Mouse (Mus musculus) thymus, adult 2 months (tissue): ENCODE measurements around the gene Tex50. TPM values are rescaled to one million over a fixed set of nuclear protein-coding genes. Genes with fewer than 3 reads are reported as not detected.
A peak's percentile ranks its signal among the peaks of the same experiment; 100 is the strongest.
"Not testable (repeated sequence)": the region's sequence is repeated elsewhere in the genome, so short reads cannot be mapped to it uniquely, and the experiment has no call there.

Source experiments
- DNase-seq: peaks from one replicate; pipeline ENCODE4 v3.0.0; 2021
- H3K27ac ChIP-seq: fragments of 200-500 bp; 2 replicates; pipeline ENCODE4 v1.5.1; 2012; ENCODE audit warnings: low read length, control low read depth; ENCODE audit not compliant: control insufficient read depth, insufficient read depth
- H3K27me3 ChIP-seq: fragments of 200-500 bp; 2 replicates; pipeline ENCODE4 v1.6.1; 2012; ENCODE audit warnings: mild to moderate bottlenecking, low read length, moderate library complexity, mixed read lengths; ENCODE audit not compliant: control insufficient read depth, insufficient read depth
- H3K36me3 ChIP-seq: fragments of 200-500 bp; 2 replicates; pipeline ENCODE4 v1.6.1; 2012; ENCODE audit warnings: mild to moderate bottlenecking, low read length, moderate library complexity; ENCODE audit not compliant: control insufficient read depth, insufficient read depth
- H3K4me1 ChIP-seq: fragments of 200-500 bp; replicated peaks from 2 replicates; pipeline ENCODE4 v1.6.1; 2012; ENCODE audit warnings: low read length; ENCODE audit not compliant: control insufficient read depth, insufficient read depth
- H3K4me3 ChIP-seq: fragments of 200-500 bp; 2 replicates; pipeline ENCODE4 v1.5.1; 2012; ENCODE audit warnings: mild to moderate bottlenecking, low read length, control low read depth, moderate library complexity; ENCODE audit not compliant: control insufficient read depth, insufficient read depth
- CTCF ChIP-seq: fragments of 200-500 bp; IDR thresholded peaks from 2 replicates; pipeline ENCODE4 v1.5.1; 2012; ENCODE audit warnings: mild to moderate bottlenecking, control low read depth, low read length, moderate library complexity, borderline replicate concordance; ENCODE audit not compliant: control insufficient read depth, poor library complexity, insufficient read depth; ENCODE audit errors: extremely low read depth
- POLR2A ChIP-seq: fragments of 200-500 bp; IDR thresholded peaks from 2 replicates; pipeline ENCODE4 v1.6.1; 2012; ENCODE audit warnings: mild to moderate bottlenecking, low read length, control low read depth, moderate library complexity; ENCODE audit not compliant: control insufficient read depth, poor library complexity, insufficient read depth; ENCODE audit errors: extremely low read depth
- WGBS: fragments of 180-500 bp; shearing (Covaris S2); methylation state at CpG from one replicate; pipeline ENCODE4 v1.1.7; 2018; 5-methylcytosine and 5-hydroxymethylcytosine counted together
- polyA plus RNA-seq: library from polyadenylated mRNA; depleted of rRNA; stranded (reverse); fragments of >200 nt; gene quantifications from 2 replicates; pipeline ENCODE4 v1.2.3, GENCODE M21; 2012

The Tex50 gene
- polyA plus RNA-seq, 1 experiment = not detected

- no peaks in the 10 kb centered on the region for H3K27me3 ChIP-seq
- no peaks in the 10 kb centered on the region for H3K4me1 ChIP-seq
- 87% methylated on average over 9 of the region's 9 CpGs for WGBS
- DNase-seq = no peak
- TF ChIP-seq CTCF (no peak), POLR2A (no peak)
- no peaks in the 10 kb centered on the region for H3K36me3 ChIP-seq
- no peak overlapping the region for H3K27ac ChIP-seq
- no peak overlapping the region for H3K4me3 ChIP-seq
These were observed 23.3 kb upstream of the Tex50 start for GRCm38 (mm10) chr1:161182386-161182785.

DNA sequence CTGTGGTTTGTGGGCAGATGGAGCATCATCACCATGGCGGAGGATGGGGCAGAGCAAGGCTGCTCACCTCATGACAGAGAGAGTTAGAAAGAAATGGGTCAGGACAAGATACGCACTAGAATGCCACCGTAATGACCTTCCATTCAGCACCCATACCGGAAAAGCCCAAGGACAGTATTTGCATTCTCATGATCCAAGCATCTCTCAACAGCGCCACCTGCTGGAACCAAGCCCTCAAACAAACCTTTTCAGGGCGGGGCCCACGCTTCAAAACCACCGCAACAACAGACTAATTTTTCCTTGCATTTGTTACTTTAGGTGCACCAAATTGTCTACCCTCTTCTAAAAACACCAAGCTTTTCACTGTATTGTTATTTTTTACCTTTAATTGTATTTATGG is 21.6 kb upstream of the Tex50 start:
- no peak for TF ChIP-seq POLR2A
- peak; percentile 65; the same call in 1 of the 2 replicates for TF ChIP-seq CTCF
- Histone ChIP-seq H3K4me3 (no peak overlapping the region), H3K27ac (no peak overlapping the region), H3K4me1 (no peaks in the 10 kb centered on the region), H3K27me3 (no peaks in the 10 kb centered on the region), H3K36me3 (no peaks in the 10 kb centered on the region)
- peak; percentile 69 for DNase-seq
- WGBS = 64% methylated on average over 8 of the region's 8 CpGs

DNA sequence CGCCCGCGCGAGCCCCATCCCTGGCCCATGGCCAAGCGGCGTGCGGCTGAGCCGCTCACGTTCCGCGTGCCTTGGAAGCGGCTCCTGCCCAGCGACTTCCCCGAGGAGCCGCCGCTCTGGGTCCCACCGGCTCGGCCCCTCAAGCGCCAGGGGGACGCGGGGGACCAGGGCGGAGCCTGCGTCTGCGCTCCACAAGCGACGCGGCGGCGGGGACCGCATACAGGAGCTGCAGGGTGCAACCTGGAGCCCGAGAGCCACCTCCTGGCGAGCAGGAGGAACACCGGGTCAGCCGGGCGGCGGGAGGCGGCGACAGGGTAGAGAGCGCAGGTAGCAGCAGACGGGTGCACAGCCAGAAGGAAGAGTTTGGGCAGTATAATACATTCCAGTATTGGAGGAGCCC is 11.5 kb upstream of the Tex50 start:
- peak overlapping the region; percentile 39 for H3K4me3 ChIP-seq
- H3K36me3 ChIP-seq = no peaks in the 10 kb centered on the region
- no peak overlapping the region for H3K27ac ChIP-seq
- no peaks in the 10 kb centered on the region for H3K27me3 ChIP-seq
- no peaks in the 10 kb centered on the region for H3K4me1 ChIP-seq
- 4% methylated on average over 40 of the region's 40 CpGs for WGBS
- TF ChIP-seq POLR2A (no peak), CTCF (peak; percentile 87)
- peak; percentile 84 for DNase-seq

- no peak for DNase-seq
- TF ChIP-seq CTCF (no peak), POLR2A (no peak)
- H3K4me1 ChIP-seq = peaks cover 5% of the 10 kb centered on the region; the same call in 1 of the 2 replicates
- H3K4me3 ChIP-seq = no peak overlapping the region
- H3K36me3 ChIP-seq = no peaks in the 10 kb centered on the region
- H3K27ac ChIP-seq = no peak overlapping the region
- 79% methylated on average over 4 of the region's 4 CpGs for WGBS
- no peaks in the 10 kb centered on the region for H3K27me3 ChIP-seq
These were observed 1.2 kb upstream of the Tex50 start for GRCm38 (mm10) chr1:161160266-161160665.

- H3K4me1 ChIP-seq = peaks cover 5% of the 10 kb centered on the region; the same call in 1 of the 2 replicates
- no peak for TF ChIP-seq CTCF
- TF ChIP-seq POLR2A = no peak
- no peak overlapping the region for H3K4me3 ChIP-seq
- WGBS = 7% methylated on average over 10 of the region's 10 CpGs
- H3K27me3 ChIP-seq = no peaks in the 10 kb centered on the region
- no peak overlapping the region for H3K27ac ChIP-seq
- no peaks in the 10 kb centered on the region for H3K36me3 ChIP-seq
- DNase-seq = no peak
These were observed 2.6 kb downstream of the Tex50 start for GRCm38 (mm10) chr1:161156546-161156945.

- no peaks in the 10 kb centered on the region for H3K36me3 ChIP-seq
- no peaks in the 10 kb centered on the region for H3K4me1 ChIP-seq
- H3K4me3 ChIP-seq = no peak overlapping the region
- TF ChIP-seq POLR2A (no peak), CTCF (no peak)
- WGBS = 90% methylated on average over 6 of the region's 6 CpGs
- DNase-seq = no peak
- H3K27ac ChIP-seq = no peak overlapping the region
- H3K27me3 ChIP-seq = no peaks in the 10 kb centered on the region
These were observed 8.0 kb downstream of the Tex50 start for GRCm38 (mm10) chr1:161151098-161151497.

DNA sequence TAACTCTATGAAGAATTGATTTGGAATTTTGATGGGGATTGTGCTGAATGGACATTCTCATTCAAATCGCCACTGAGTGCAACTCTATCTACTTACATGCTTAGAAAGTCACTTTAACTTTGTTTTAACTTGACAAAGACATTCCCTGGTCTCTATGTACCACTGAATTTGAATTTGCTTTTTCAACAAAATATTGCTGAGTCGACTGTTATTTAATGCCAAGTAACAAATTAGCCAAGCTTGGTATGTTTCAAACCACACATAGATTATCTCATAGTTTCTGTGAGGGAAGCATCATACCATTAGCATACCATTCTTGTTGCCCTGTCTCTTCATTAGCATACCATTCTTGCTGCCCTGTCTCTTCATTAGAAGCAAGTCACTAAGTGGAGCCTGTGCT is 11.2 kb downstream of the Tex50 start:
- Histone ChIP-seq H3K27ac (no peak overlapping the region), H3K36me3 (no peaks in the 10 kb centered on the region), H3K27me3 (no peaks in the 10 kb centered on the region), H3K4me3 (no peak overlapping the region), H3K4me1 (no peaks in the 10 kb centered on the region)
- TF ChIP-seq CTCF = no peak
- no peak for TF ChIP-seq POLR2A
- DNase-seq = no peak
- 91% methylated on average over 2 of the region's 2 CpGs for WGBS

DNA sequence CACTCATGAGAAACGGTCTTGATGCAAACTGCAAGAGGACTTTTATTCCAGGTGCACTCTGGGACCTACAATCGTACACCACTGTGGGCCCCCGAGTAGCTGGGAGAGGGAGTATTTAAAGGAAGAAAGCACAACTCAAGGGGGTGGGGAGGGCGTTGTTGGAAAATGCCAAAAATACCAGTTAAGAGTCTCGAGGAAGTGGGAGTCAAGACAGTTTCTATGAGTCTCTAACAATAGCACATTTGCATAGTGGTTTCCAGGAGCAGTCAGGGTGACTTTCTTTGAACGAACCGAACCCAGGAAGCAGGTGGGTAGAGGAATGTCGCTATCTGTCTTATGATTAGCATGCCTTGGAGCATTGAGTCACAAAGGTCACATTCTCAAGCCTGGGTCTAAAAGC is 13.5 kb downstream of the Tex50 start:
- not testable (repeated sequence) for H3K4me3 ChIP-seq

More for the DNA sequence above, 13.5 kb downstream of the Tex50 start:
- not testable (repeated sequence) for H3K4me1 ChIP-seq, H3K27ac ChIP-seq, H3K27me3 ChIP-seq, H3K36me3 ChIP-seq, DNase-seq
- WGBS = 79% methylated on average over 8 of the region's 8 CpGs
